Mouse (Mus musculus) hindbrain, embryonic 14.5 days (tissue): ENCODE measurements around the gene Gm20696. TPM values are rescaled to one million over a fixed set of nuclear protein-coding genes. Genes with fewer than 3 reads are reported as not detected.

Experiments
- ATAC-seq: fragments of 200-750 bp; cut with Nextera tagmentation; 2 replicates; pipeline ENCODE4 v1.8.0; 2017; ENCODE audit warnings: moderate number of reproducible peaks, mild to moderate bottlenecking, moderate TSS enrichment, moderate library complexity; ENCODE audit not compliant: low FRiP score
- DNase-seq: peaks from one replicate; pipeline ENCODE4 v3.0.0-alpha.2; 2015; ENCODE audit warnings: low spot score
- H3K27ac ChIP-seq: fragments of 300-500 bp; sonication (generic); 2 replicates; pipeline ENCODE4 v1.5.1; 2014; ENCODE audit warnings: mild to moderate bottlenecking, moderate library complexity
- H3K27me3 ChIP-seq: fragments of 300-500 bp; sonication (generic); 2 replicates; pipeline ENCODE4 v1.6.1; 2014; ENCODE audit warnings: mild to moderate bottlenecking, low read length, mixed read lengths; ENCODE audit not compliant: control insufficient read depth, insufficient read depth
- H3K36me3 ChIP-seq: fragments of 300-500 bp; sonication (generic); replicated peaks from 2 replicates; pipeline ENCODE4 v1.6.1; 2014; ENCODE audit not compliant: control insufficient read depth, insufficient read depth
- H3K4me1 ChIP-seq: fragments of 300-500 bp; sonication (generic); replicated peaks from 2 replicates; pipeline ENCODE4 v1.6.1; 2014; ENCODE audit warnings: antibody characterized with exemption, low read length, mixed read lengths; ENCODE audit not compliant: control insufficient read depth, insufficient read depth
- H3K4me2 ChIP-seq: fragments of 300-500 bp; sonication (generic); replicated peaks from 2 replicates; pipeline ENCODE4 v1.6.1; 2014; ENCODE audit warnings: mild to moderate bottlenecking, moderate library complexity
- H3K4me3 ChIP-seq: fragments of 300-500 bp; sonication (generic); replicated peaks from 2 replicates; pipeline ENCODE4 v1.5.1; 2014; ENCODE audit warnings: mild to moderate bottlenecking, low read length
- H3K9ac ChIP-seq: fragments of 300-500 bp; sonication (generic); 2 replicates; pipeline ENCODE4 v1.6.1; 2014
- H3K9me3 ChIP-seq: fragments of 300-500 bp; sonication (generic); 2 replicates; pipeline ENCODE4 v1.6.1; 2016; ENCODE audit warnings: low read length; ENCODE audit not compliant: control insufficient read depth
- WGBS: fragments of 180-500 bp; shearing (Covaris S2); extraction: QIAGEN DNeasy Blood & Tissue Kit; methylation state at CpG from one replicate; pipeline ENCODE4 v1.1.7; 2014; 5-methylcytosine and 5-hydroxymethylcytosine counted together
- polyA plus RNA-seq: library from polyadenylated mRNA; unstranded; fragments of >200 nt; fragmentation: Nextera tagmentation; extraction: Ambion mirVana; gene quantifications from 2 replicates; pipeline ENCODE4 v1.2.1, GENCODE M21; 2014

Gene Gm20696
- polyA plus RNA-seq, 1 experiment from 2014 or later: 2.6 TPM

DNA sequence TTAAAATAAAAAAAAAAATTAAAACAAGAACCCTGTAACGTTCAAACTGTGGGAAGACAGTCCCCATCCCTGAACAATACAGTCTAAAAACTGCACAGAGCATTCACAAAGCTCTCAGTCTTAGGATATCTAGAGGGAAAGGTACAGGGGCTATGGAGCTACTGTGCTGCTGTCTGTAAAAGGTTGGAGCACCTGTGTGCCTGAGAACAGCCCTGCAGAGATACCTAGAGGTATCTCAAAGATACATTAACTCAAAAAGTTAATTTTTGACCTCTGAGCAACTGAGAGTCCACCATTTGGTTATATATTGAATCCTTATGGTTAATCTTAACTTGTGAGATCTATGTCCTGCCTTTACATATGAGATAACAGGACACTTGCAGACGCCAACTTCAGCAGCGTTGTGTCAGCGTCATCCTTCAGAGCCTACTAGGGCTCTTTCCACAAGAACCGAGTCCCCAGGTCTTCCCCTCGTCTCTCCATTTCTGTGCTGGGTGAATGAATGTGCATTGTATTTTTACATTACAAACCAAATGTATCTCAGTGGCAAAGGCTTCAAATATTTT is 174.5 kb downstream of the Gm20696 start:
- Histone ChIP-seq H3K36me3 (no peaks in the 10 kb centered on the region), H3K27me3 (no peaks in the 10 kb centered on the region; the same call in 1 of the 2 replicates)
- 78% methylated on average over 6 of the region's 6 CpGs for WGBS

GRCm38 (mm10) chr6:99491146-99491545 is 175.5 kb downstream of the Gm20696 start:
- Histone ChIP-seq H3K4me1 (peaks cover 2% of the 10 kb centered on the region; the same call in 1 of the 2 replicates), H3K4me2 (no peak overlapping the region), H3K4me3 (no peak overlapping the region), H3K9ac (no peak overlapping the region), H3K9me3 (no peaks in the 10 kb centered on the region), H3K36me3 (no peaks in the 10 kb centered on the region), H3K27ac (no peak overlapping the region), H3K27me3 (no peaks in the 10 kb centered on the region; the same call in 1 of the 2 replicates)
- WGBS: 88% methylated on average over 3 of the region's 3 CpGs
- no peak for ATAC-seq
- DNase-seq: no peak

More for the DNA sequence above, 174.5 kb downstream of the Gm20696 start:
- H3K4me2 ChIP-seq: no peak overlapping the region
- H3K4me3 ChIP-seq: no peak overlapping the region
- DNase-seq: no peak
- H3K9me3 ChIP-seq: no peaks in the 10 kb centered on the region
- H3K9ac ChIP-seq: no peak overlapping the region
- H3K4me1 ChIP-seq: no peaks in the 10 kb centered on the region
- H3K27ac ChIP-seq: no peak overlapping the region
- ATAC-seq: no peak

GRCm38 (mm10) chr6:99489900-99490648 is 176.5 kb downstream of the Gm20696 start:
- Histone ChIP-seq H3K4me2 (no peak overlapping the region), H3K27me3 (no peaks in the 10 kb centered on the region; the same call in 1 of the 2 replicates), H3K4me3 (no peak overlapping the region), H3K27ac (no peak overlapping the region), H3K36me3 (no peaks in the 10 kb centered on the region), H3K9ac (no peak overlapping the region), H3K9me3 (no peaks in the 10 kb centered on the region), H3K4me1 (peaks cover 13% of the 10 kb centered on the region; the same call in 1 of the 2 replicates)
- WGBS: 76% methylated on average over 8 of the region's 8 CpGs
- ATAC-seq (no peak), DNase-seq (no peak)

GRCm38 (mm10) chr6:99489423-99489822 is 177.2 kb downstream of the Gm20696 start:
- H3K4me1 ChIP-seq: peaks cover 17% of the 10 kb centered on the region
- DNase-seq (no peak), ATAC-seq (no peak)
- H3K9ac ChIP-seq: no peak overlapping the region
- no peak overlapping the region for H3K4me3 ChIP-seq
- no peaks in the 10 kb centered on the region for H3K36me3 ChIP-seq
- no peak overlapping the region for H3K4me2 ChIP-seq
- WGBS: 91% methylated on average over 10 of the region's 10 CpGs
- H3K27me3 ChIP-seq: no peaks in the 10 kb centered on the region; the same call in 1 of the 2 replicates
- no peaks in the 10 kb centered on the region for H3K9me3 ChIP-seq
- H3K27ac ChIP-seq: no peak overlapping the region

DNA sequence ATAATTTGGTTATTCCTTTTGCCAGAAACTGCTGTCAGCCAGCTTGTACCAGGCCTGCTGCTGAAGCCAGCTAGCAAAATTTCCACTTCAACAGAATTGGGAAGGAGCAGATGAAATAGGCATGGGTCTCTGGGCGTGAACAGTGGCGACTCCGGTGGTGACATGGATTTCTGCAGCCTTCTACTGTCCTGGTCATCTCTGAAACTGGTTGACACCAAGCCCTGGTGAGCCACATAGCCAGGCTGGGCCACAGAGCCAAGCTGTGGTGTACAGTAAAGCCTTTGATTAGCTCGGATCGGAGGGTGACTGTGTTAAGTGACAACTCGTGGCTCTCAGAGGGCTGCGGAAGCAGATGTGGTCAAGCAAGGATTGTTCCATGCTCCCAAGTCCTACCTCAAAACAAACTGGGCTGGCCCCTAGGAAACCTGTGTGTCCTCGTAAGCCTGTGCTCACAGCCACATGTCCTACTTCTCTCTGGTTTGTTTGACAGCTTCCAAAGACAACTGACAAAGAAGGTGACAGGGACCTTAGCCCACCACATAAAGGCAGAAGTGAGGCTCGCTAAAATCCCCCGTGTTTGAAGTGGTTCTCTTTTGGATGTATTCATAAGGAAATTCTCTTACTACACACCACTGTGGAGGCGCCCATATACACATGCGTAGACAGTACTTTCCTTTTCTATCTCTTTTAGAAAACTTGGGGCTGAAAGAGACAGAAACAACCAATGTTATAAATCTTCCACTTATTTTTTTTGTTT is 180.5 kb downstream of the Gm20696 start:
- no peak overlapping the region for H3K9ac ChIP-seq
- H3K4me1 ChIP-seq: peaks cover 22% of the 10 kb centered on the region
- ATAC-seq (peak; percentile 80; the same call in 1 of the 2 replicates), DNase-seq (no peak)
- H3K9me3 ChIP-seq: no peaks in the 10 kb centered on the region
- H3K4me3 ChIP-seq: no peak overlapping the region
- H3K36me3 ChIP-seq: no peaks in the 10 kb centered on the region
- 63% methylated on average over 12 of the region's 12 CpGs for WGBS
- H3K27me3 ChIP-seq: no peaks in the 10 kb centered on the region; the same call in 1 of the 2 replicates
- peak overlapping the region; percentile 39; the same call in 1 of the 2 replicates for H3K27ac ChIP-seq
- H3K4me2 ChIP-seq: peak overlapping the region; percentile 37; the same call in 1 of the 2 replicates

DNA sequence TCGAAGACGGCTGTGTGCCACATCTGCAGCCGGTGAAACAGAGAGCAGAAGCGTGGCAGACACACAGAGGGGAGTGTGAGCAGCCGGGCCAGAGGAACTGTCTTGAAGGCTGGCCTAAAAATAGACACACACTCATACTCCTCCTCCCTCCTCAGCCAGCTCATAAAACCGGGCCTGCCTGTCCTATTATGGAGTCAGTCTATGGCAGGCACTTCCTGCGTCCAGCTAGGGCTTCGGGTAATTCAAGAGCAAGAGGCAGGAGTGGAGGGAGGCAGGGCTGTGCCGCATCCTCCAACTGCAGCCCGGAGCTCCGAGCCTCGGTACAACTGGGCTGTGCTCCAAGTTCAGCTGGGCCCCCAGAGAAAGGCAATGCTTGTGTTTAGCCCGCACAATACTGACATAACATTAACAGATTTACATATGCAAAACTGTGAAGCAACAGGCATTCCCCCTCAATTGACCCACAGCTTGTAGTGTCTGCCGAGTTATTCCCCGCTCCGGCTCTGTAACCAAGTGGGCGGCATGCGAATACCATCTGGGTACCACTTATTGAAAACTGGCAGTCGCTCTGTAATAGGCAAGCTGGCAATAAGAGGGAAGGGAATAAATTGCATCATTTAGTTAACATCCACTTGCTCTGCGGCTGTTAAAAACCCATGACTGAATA is 181.2 kb downstream of the Gm20696 start:
- peak; percentile 78 for DNase-seq
- H3K4me1 ChIP-seq: peaks cover 22% of the 10 kb centered on the region
- H3K4me3 ChIP-seq: no peak overlapping the region
- H3K27me3 ChIP-seq: no peaks in the 10 kb centered on the region; the same call in 1 of the 2 replicates
- peak overlapping the region; percentile 39 for H3K27ac ChIP-seq
- no peak overlapping the region for H3K9ac ChIP-seq
- H3K36me3 ChIP-seq: no peaks in the 10 kb centered on the region
- ATAC-seq: peak; percentile 93
- H3K4me2 ChIP-seq: peak overlapping the region; percentile 37
- WGBS: 16% methylated on average over 20 of the region's 20 CpGs
- H3K9me3 ChIP-seq: no peaks in the 10 kb centered on the region

DNA sequence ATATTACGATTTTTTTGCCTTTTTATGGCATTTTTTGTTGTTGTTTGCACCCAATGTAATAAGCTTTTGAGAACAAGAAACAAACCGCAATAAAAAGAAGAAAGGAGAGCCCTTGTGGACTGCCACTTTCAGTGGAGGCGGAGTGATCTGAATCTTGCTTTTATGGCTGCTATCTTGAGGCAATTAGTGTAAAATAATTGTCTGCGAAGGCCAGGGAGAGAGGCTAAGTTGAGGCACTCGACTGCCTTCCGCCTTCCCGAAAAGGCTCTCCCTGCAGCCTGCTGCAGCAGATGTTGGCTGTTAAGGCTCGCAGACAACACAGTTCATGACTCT is 181.7 kb downstream of the Gm20696 start:
- Histone ChIP-seq H3K4me2 (peak overlapping the region; percentile 37), H3K27me3 (no peaks in the 10 kb centered on the region; the same call in 1 of the 2 replicates), H3K9me3 (no peaks in the 10 kb centered on the region), H3K27ac (peak overlapping the region; percentile 39), H3K4me3 (no peak overlapping the region), H3K9ac (no peak overlapping the region), H3K4me1 (peaks cover 22% of the 10 kb centered on the region), H3K36me3 (no peaks in the 10 kb centered on the region)
- DNase-seq: peak; percentile 29
- WGBS: 46% methylated on average over 8 of the region's 8 CpGs
- ATAC-seq: no peak

DNA sequence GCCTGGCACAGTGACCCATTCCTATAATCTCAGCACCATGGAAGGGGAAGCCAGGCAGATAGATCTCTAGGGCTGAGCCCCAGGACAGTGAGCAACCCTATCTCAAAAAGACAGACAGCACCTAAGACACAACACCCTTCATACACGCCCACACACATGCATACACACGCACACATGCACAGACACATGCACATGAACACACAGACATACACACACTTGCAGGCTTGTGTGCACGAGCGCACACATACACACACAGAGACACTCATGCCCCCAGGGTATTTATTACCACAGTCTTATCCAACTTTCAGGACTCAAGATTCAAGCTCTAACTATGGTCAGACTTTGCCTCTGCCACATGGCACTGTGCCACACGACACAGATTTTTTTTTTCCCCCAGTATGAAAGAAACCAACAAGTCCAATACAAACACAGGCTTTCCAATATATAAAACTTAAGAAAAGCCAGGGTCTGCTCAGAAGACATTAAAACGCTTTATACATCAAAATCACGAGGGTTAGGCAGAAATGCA is 182.3 kb downstream of the Gm20696 start:
- DNase-seq: no peak
- no peak overlapping the region for H3K4me2 ChIP-seq
- ATAC-seq: no peak
- H3K4me3 ChIP-seq: no peak overlapping the region
- H3K4me1 ChIP-seq: peaks cover 22% of the 10 kb centered on the region
- no peak overlapping the region for H3K27ac ChIP-seq
- H3K9ac ChIP-seq: no peak overlapping the region
- WGBS: 86% methylated on average over 7 of the region's 7 CpGs
- H3K9me3 ChIP-seq: no peaks in the 10 kb centered on the region
- no peaks in the 10 kb centered on the region; the same call in 1 of the 2 replicates for H3K27me3 ChIP-seq
- H3K36me3 ChIP-seq: no peaks in the 10 kb centered on the region
